Mouse (Mus musculus) midbrain, embryonic 11.5 days (tissue): ENCODE results near the gene Tfr2. TPM values are rescaled to one million over a fixed set of nuclear protein-coding genes. Genes with fewer than 3 reads are reported as not detected.
A peak's percentile ranks its signal among the peaks of the same experiment; 100 is the strongest.

Source experiments
- ATAC-seq: fragments of 200-750 bp; cut with Nextera tagmentation; 2 replicates; pipeline ENCODE4 v1.8.0; 2017; ENCODE audit warnings: moderate TSS enrichment, moderate library complexity; ENCODE audit not compliant: low FRiP score
- DNase-seq: peaks from one replicate; pipeline ENCODE4 v3.0.0; 2015; ENCODE audit warnings: low spot score; ENCODE audit errors: missing footprints
- H3K27ac ChIP-seq: fragments of 300-500 bp; sonication (generic); 2 replicates; pipeline ENCODE4 v1.5.1; 2014; ENCODE audit warnings: low read depth, low read length
- H3K27me3 ChIP-seq: fragments of 300-500 bp; sonication (generic); 2 replicates; pipeline ENCODE4 v1.6.1; 2014; ENCODE audit warnings: mild to moderate bottlenecking, low read length, moderate library complexity, mixed read lengths; ENCODE audit not compliant: control insufficient read depth, insufficient read depth
- H3K36me3 ChIP-seq: fragments of 300-500 bp; sonication (generic); 2 replicates; pipeline ENCODE4 v1.6.1; 2014; ENCODE audit warnings: mild to moderate bottlenecking, low read length, moderate library complexity, mixed read lengths; ENCODE audit not compliant: control insufficient read depth, insufficient read depth
- H3K4me1 ChIP-seq: fragments of 300-500 bp; sonication (generic); 2 replicates; pipeline ENCODE4 v1.6.1; 2014; ENCODE audit warnings: low read length; ENCODE audit not compliant: control insufficient read depth, insufficient read depth
- H3K4me2 ChIP-seq: fragments of 300-500 bp; sonication (generic); 2 replicates; pipeline ENCODE4 v1.6.1; 2014; ENCODE audit warnings: mild to moderate bottlenecking, moderate library complexity
- H3K4me3 ChIP-seq: fragments of 300-500 bp; sonication (generic); 2 replicates; pipeline ENCODE4 v1.5.1; 2014; ENCODE audit warnings: low read depth, low read length
- H3K9ac ChIP-seq: fragments of 300-500 bp; sonication (generic); 2 replicates; pipeline ENCODE4 v1.6.1; 2014; ENCODE audit warnings: low read length
- H3K9me3 ChIP-seq: fragments of 300-500 bp; sonication (generic); 2 replicates; pipeline ENCODE4 v1.6.1; 2016; ENCODE audit warnings: low read length; ENCODE audit not compliant: control insufficient read depth
- WGBS: fragments of 180-500 bp; shearing (Covaris S2); extraction: QIAGEN DNeasy Blood & Tissue Kit; methylation state at CpG from one replicate; pipeline ENCODE4 v1.1.7; 2014; 5-methylcytosine and 5-hydroxymethylcytosine counted together
- polyA plus RNA-seq: library from polyadenylated mRNA; unstranded; fragments of >200 nt; fragmentation: Nextera tagmentation; extraction: Ambion mirVana; gene quantifications from 2 replicates; pipeline ENCODE4 v1.2.1, GENCODE M21; 2014

Tfr2 gene
- polyA plus RNA-seq, 1 experiment from 2014 or later = 2.0 TPM

- Histone ChIP-seq H3K9me3 (no peaks in the 10 kb centered on the region), H3K27me3 (no peaks in the 10 kb centered on the region), H3K4me3 (no peak overlapping the region), H3K27ac (no peak overlapping the region), H3K4me2 (no peak overlapping the region), H3K36me3 (no peaks in the 10 kb centered on the region), H3K9ac (no peak overlapping the region), H3K4me1 (no peaks in the 10 kb centered on the region)
- WGBS = 90% methylated on average over 2 of the region's 2 CpGs
- no peak for DNase-seq
- ATAC-seq = no peak
Observed at GRCm38 (mm10) chr5:137549840-137550239, 19.8 kb upstream of the Tfr2 start.

- no peaks in the 10 kb centered on the region for H3K4me1 ChIP-seq
- no peak for ATAC-seq
- H3K4me2 ChIP-seq = no peak overlapping the region
- no peak overlapping the region for H3K27ac ChIP-seq
- 67% methylated on average over 5 of the region's 5 CpGs for WGBS
- no peaks in the 10 kb centered on the region for H3K27me3 ChIP-seq
- DNase-seq = no peak
- H3K9me3 ChIP-seq = no peaks in the 10 kb centered on the region
- no peak overlapping the region for H3K4me3 ChIP-seq
- H3K9ac ChIP-seq = no peak overlapping the region
- no peaks in the 10 kb centered on the region for H3K36me3 ChIP-seq
Observed at GRCm38 (mm10) chr5:137551119-137551518, 18.5 kb upstream of the Tfr2 start.

DNA sequence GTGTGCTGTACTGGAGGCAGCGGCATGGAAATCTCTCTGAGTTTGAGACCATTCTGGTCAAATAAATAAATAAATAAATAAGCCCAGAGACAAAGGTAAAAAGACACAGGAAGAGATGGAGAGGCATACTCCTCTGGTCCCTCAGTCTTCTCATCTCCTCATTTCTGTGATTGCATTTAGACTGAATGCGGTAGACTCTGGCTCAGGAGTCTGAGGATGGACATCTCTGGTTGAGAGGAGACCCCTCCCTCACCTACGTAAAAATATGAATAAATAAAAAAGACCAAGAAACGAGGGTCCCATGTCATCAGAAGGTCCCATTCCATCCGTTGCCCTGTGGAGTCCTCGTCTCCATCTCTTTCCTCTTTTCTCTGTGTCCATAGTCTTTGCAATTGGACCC lies 16.6 kb upstream of the Tfr2 start:
- Histone ChIP-seq H3K27ac (no peak overlapping the region), H3K9ac (no peak overlapping the region)

GRCm38 (mm10) chr5:137553411-137553837 lies 16.2 kb upstream of the Tfr2 start, which contains the start of gene Actl6b:
Gene Actl6b, plus strand, starts transcription at chr5:137553517.
- ATAC-seq = peak; percentile 94
- Histone ChIP-seq H3K4me1 (no peaks in the 10 kb centered on the region), H3K36me3 (no peaks in the 10 kb centered on the region), H3K9me3 (no peaks in the 10 kb centered on the region), H3K9ac (peak within 1 kb of the TSS; percentile 49), H3K4me2 (peak within 1 kb of the TSS; percentile 39), H3K27me3 (no peaks in the 10 kb centered on the region), H3K4me3 (peak within 1 kb of the TSS; percentile 33), H3K27ac (no peak within 1 kb of the TSS)
- peak; percentile 97 for DNase-seq
- 2% methylated on average over 37 of the region's 37 CpGs for WGBS

More for the DNA sequence above, 16.6 kb upstream of the Tfr2 start:
- Histone ChIP-seq H3K36me3 (no peaks in the 10 kb centered on the region), H3K9me3 (no peaks in the 10 kb centered on the region), H3K4me1 (no peaks in the 10 kb centered on the region), H3K4me3 (peak overlapping the region; percentile 33; the same call in 1 of the 2 replicates), H3K27me3 (no peaks in the 10 kb centered on the region), H3K4me2 (peak overlapping the region; percentile 39)
- ATAC-seq = no peak
- DNase-seq = no peak
- 26% methylated on average over 6 of the region's 6 CpGs for WGBS

- ATAC-seq (peak; percentile 30; the same call in 1 of the 2 replicates), DNase-seq (no peak)
- H3K4me2 ChIP-seq = peak overlapping the region; percentile 39
- peak overlapping the region; percentile 33 for H3K4me3 ChIP-seq
- H3K36me3 ChIP-seq = no peaks in the 10 kb centered on the region
- 51% methylated on average over 11 of the region's 11 CpGs for WGBS
- H3K27ac ChIP-seq = no peak overlapping the region
- no peaks in the 10 kb centered on the region for H3K27me3 ChIP-seq
- peak overlapping the region; percentile 49 for H3K9ac ChIP-seq
- H3K4me1 ChIP-seq = no peaks in the 10 kb centered on the region
- no peaks in the 10 kb centered on the region for H3K9me3 ChIP-seq
Observed at GRCm38 (mm10) chr5:137553898-137554297, 15.7 kb upstream of the Tfr2 start.

DNA sequence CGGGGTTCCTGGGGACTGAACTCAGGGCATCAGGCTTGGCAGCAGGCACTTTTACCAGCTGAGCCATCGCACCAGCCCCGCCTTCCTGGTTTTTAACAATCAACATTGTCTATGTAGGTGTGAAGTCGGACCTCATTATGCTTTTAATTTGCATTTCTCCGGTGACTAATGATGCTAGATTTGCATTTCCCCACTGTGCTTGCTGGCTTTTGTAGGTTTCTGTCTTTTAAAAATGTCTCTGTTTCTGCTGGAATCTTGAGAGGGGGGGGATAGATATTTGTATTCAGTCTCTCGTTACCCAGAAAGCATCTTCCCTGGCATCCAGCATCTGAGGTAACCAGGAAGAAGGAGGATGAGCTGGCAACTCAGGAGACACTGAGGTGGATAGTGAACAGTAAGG lies 8.1 kb upstream of the Tfr2 start:
- H3K27me3 ChIP-seq = no peaks in the 10 kb centered on the region
- H3K9ac ChIP-seq = no peak overlapping the region
- H3K36me3 ChIP-seq = no peaks in the 10 kb centered on the region
- H3K4me2 ChIP-seq = no peak overlapping the region
- 67% methylated on average over 6 of the region's 6 CpGs for WGBS
- H3K9me3 ChIP-seq = no peaks in the 10 kb centered on the region
- DNase-seq (no peak), ATAC-seq (no peak)
- no peak overlapping the region for H3K27ac ChIP-seq
- H3K4me1 ChIP-seq = no peaks in the 10 kb centered on the region
- no peak overlapping the region for H3K4me3 ChIP-seq

DNA sequence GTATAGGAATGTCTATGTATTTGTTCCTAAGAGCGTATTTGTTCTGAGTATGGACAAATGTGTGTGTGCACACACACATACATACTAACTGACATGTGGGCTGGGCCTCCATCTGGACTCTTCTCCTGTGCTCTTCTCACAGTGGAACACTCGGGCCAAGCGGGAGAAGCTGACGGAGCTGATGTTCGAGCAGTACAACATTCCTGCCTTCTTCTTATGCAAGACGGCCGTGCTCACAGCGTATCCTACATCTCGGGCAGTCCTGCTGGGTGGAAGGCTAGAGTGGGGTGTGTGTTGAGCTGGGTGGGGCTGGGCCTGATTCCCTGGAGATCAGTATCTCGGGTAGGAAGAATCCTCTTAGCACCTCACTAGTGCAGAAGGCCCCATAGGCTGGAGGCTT lies 6.7 kb upstream of the Tfr2 start:
- H3K4me1 ChIP-seq = no peaks in the 10 kb centered on the region
- 85% methylated on average over 10 of the region's 10 CpGs for WGBS
- no peaks in the 10 kb centered on the region for H3K27me3 ChIP-seq
- H3K4me2 ChIP-seq = no peak overlapping the region
- no peak overlapping the region for H3K9ac ChIP-seq
- DNase-seq (no peak), ATAC-seq (no peak)
- no peaks in the 10 kb centered on the region for H3K9me3 ChIP-seq
- no peak overlapping the region for H3K4me3 ChIP-seq
- no peaks in the 10 kb centered on the region for H3K36me3 ChIP-seq
- H3K27ac ChIP-seq = no peak overlapping the region

- Histone ChIP-seq H3K4me2 (no peak overlapping the region), H3K9me3 (no peaks in the 10 kb centered on the region), H3K4me3 (no peak overlapping the region), H3K27me3 (no peaks in the 10 kb centered on the region), H3K4me1 (peaks cover 2% of the 10 kb centered on the region; the same call in 1 of the 2 replicates), H3K27ac (no peak overlapping the region), H3K9ac (no peak overlapping the region), H3K36me3 (no peaks in the 10 kb centered on the region)
- ATAC-seq (no peak), DNase-seq (peak; percentile 31)
- WGBS = 72% methylated on average over 6 of the region's 6 CpGs
Observed at GRCm38 (mm10) chr5:137565744-137566143, 3.9 kb upstream of the Tfr2 start.

DNA sequence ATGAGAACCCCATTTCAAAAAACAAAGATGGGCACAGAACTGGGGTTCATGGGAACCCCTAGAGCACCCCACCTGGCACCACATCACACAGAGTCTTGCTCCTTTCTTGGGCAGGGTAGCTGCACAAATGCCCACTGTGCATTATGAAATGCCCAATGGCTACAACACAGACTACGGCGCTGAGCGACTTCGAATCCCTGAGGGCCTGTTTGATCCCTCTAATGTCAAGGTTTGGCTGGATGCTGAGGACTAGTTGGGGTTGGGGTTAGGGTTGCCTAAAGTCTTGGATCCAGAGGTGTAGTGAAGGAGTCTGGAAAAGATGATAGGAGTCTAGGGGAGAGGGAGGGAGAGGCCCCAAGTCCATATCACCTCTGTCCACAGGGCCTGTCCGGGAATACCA lies 3.2 kb upstream of the Tfr2 start:
- no peak overlapping the region for H3K27ac ChIP-seq
- DNase-seq (peak; percentile 67), ATAC-seq (no peak)
- no peaks in the 10 kb centered on the region for H3K27me3 ChIP-seq
- 93% methylated on average over 5 of the region's 5 CpGs for WGBS
- H3K9me3 ChIP-seq = no peaks in the 10 kb centered on the region
- H3K4me2 ChIP-seq = no peak overlapping the region
- peaks cover 2% of the 10 kb centered on the region; the same call in 1 of the 2 replicates for H3K4me1 ChIP-seq
- H3K4me3 ChIP-seq = no peak overlapping the region
- H3K36me3 ChIP-seq = no peaks in the 10 kb centered on the region
- H3K9ac ChIP-seq = no peak overlapping the region
